Mouse (Mus musculus) testis, adult 2 months (tissue): ENCODE data around the gene Prpf40b.

ENCODE experiments used
- CTCF ChIP-seq: fragments of 200-500 bp; IDR thresholded peaks from 2 replicates; pipeline ENCODE4 v1.5.1; 2012; ENCODE audit warnings: low read depth, mild to moderate bottlenecking, inconsistent platforms, low read length, moderate library complexity; ENCODE audit not compliant: control insufficient read depth, insufficient read depth, insufficient replicate concordance
- POLR2A ChIP-seq: fragments of 200-500 bp; IDR thresholded peaks from 2 replicates; pipeline ENCODE4 v1.6.1; 2012; ENCODE audit warnings: low read depth, mild to moderate bottlenecking, inconsistent platforms, low read length, moderate library complexity; ENCODE audit not compliant: control insufficient read depth

DNA sequence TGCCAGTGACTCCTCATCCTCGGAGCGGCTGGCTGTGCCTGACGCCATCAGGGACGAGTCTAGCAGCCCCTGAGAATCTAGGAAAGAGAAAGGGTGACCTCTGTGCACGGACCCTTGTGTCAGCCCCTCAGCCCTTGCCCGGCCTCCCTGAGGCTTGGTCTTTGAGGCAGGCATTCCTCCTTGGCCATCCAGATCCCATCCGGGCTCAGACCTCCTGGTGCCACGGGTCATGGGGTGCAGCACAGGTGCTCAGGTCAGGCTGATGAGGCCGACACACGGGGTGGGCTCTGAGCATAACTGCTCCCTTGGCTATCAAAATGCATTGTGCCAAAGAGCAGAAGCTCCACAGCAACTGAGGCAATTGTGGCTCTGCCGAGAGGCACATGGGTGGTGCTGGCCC is 44.9 kb upstream of the Prpf40b start:
- TF ChIP-seq CTCF (no peak), POLR2A (no peak)
